ENCODE assay signal across 8 mouse cellular contexts in genomic region chr9:95844825-95845460, GRCm38 (mm10). TPM values are rescaled to one million over a fixed set of nuclear protein-coding genes. Genes with fewer than 3 reads are reported as not detected.
A peak's percentile ranks its signal among the peaks of the same experiment; 100 is the strongest.
DNase-seq lines count a peak whose midpoint lies in the region; ATAC-seq and TF ChIP-seq lines count a peak whose summit lies in the region.

Pls1 (minus strand) TSS chr9:95845311.

- no peak within 1 kb of the TSS for H3K27ac ChIP-seq in forebrain, embryonic 14.5 days (ENCODE audit: low read depth, low read length)
- H3K27ac ChIP-seq in liver, embryonic 13.5 days = no peak within 1 kb of the TSS
- no peak within 1 kb of the TSS for H3K27ac ChIP-seq in neural tube, embryonic 11.5 days (ENCODE audit: low read depth, low read length)
- H3K27ac ChIP-seq in stomach, embryonic 15.5 days = peak within 1 kb of the TSS; percentile 72

- no peaks in the 10 kb centered on the region for H3K36me3 ChIP-seq in C2C12 (ENCODE audit: control insufficient read depth, insufficient read depth)
- no peaks in the 10 kb centered on the region for H3K36me3 ChIP-seq in forebrain, embryonic 14.5 days (ENCODE audit: control insufficient read depth, insufficient read depth, low read length)
- H3K36me3 ChIP-seq in liver, embryonic 13.5 days = no peaks in the 10 kb centered on the region
- no peaks in the 10 kb centered on the region for H3K36me3 ChIP-seq in neural tube, embryonic 11.5 days (ENCODE audit: control insufficient read depth, insufficient read depth, low read length)
- no peaks in the 10 kb centered on the region for H3K36me3 ChIP-seq in stomach, embryonic 15.5 days

- no peaks in the 10 kb centered on the region for H3K79me2 ChIP-seq in C2C12 (ENCODE audit: control insufficient read depth, insufficient read depth)

- H3K4me1 ChIP-seq in forebrain, embryonic 14.5 days (ENCODE audit: control insufficient read depth, insufficient read depth, low read length) = 0 out of 2 replicates have a peak, but pooled peaks cover 2% of the 10 kb centered on the region
- H3K4me1 ChIP-seq in liver, embryonic 13.5 days (replicated peaks) = peaks cover 4% of the 10 kb centered on the region; the same call in 1 of the 2 replicates
- H3K4me1 ChIP-seq in neural tube, embryonic 11.5 days (ENCODE audit: control insufficient read depth, insufficient read depth, low read length) = no peaks in the 10 kb centered on the region
- peaks cover 3% of the 10 kb centered on the region; the same call in 1 of the 2 replicates for H3K4me1 ChIP-seq in stomach, embryonic 15.5 days

- 1% methylated on average over 45 of the region's 46 CpGs for WGBS in forebrain, embryonic 14.5 days
- WGBS in liver, embryonic 13.5 days (ENCODE audit: insufficient replicate concordance) = under 1% methylated on average over 46 of the region's 46 CpGs
- under 1% methylated on average over 46 of the region's 46 CpGs for WGBS in neural tube, embryonic 11.5 days
- WGBS in stomach, embryonic 15.5 days = under 1% methylated on average over 46 of the region's 46 CpGs

- peak; percentile 48 for DNase-seq in c-Kit-positive CD71-negative TER-119-negative erythroid progenitor cells, embryonic 14.5 days (ENCODE audit: low read depth)
- DNase-seq in forebrain, embryonic 14.5 days (ENCODE audit: low spot score) = peak; percentile 85
- DNase-seq in heart, postnatal 10 days = peak; percentile 82 to 86
- peak; percentile 87 to 91 for DNase-seq in kidney, postnatal 36 days
- DNase-seq in liver, embryonic 13.5 days = peak; percentile 50
- peak; percentile 90 for DNase-seq in neural tube, embryonic 11.5 days (ENCODE audit: low spot score)

- peak within 1 kb of the TSS; percentile 94 for H3K4me2 ChIP-seq in forebrain, embryonic 14.5 days (ENCODE audit: low read length)
- H3K4me2 ChIP-seq in liver, embryonic 13.5 days = peak within 1 kb of the TSS; percentile 72
- peak within 1 kb of the TSS; percentile 94 for H3K4me2 ChIP-seq in neural tube, embryonic 11.5 days (ENCODE audit: low read depth)
- peak within 1 kb of the TSS; percentile 94 for H3K4me2 ChIP-seq in stomach, embryonic 15.5 days

- H3K79me3 ChIP-seq in C2C12 (ENCODE audit: low read depth) = no peaks in the 10 kb centered on the region

- TF ChIP-seq CTCF in C2C12 (IDR thresholded peaks at IDR 0.05; ENCODE audit: control insufficient read depth, insufficient read depth, insufficient read length) = no peak

- peaks cover 20% of the 10 kb centered on the region for H3K27me3 ChIP-seq in C2C12 (ENCODE audit: control insufficient read depth, insufficient read depth, insufficient read length)
- H3K27me3 ChIP-seq in forebrain, embryonic 14.5 days (replicated peaks; ENCODE audit: control insufficient read depth, insufficient read depth, low read length) = peaks cover 14% of the 10 kb centered on the region
- peaks cover 38% of the 10 kb centered on the region for H3K27me3 ChIP-seq in liver, embryonic 13.5 days
- peaks cover 3% of the 10 kb centered on the region; the same call in 1 of the 2 replicates for H3K27me3 ChIP-seq in neural tube, embryonic 11.5 days (ENCODE audit: control insufficient read depth, insufficient read depth, low read length)
- H3K27me3 ChIP-seq in stomach, embryonic 15.5 days (replicated peaks) = 0 out of 2 replicates have a peak, but pooled peaks cover 4% of the 10 kb centered on the region

- no peak within 1 kb of the TSS for H3K4me3 ChIP-seq in C2C12 (ENCODE audit: insufficient read depth, poor library complexity, severe bottlenecking)
- peak within 1 kb of the TSS; percentile 62 for H3K4me3 ChIP-seq in forebrain, embryonic 14.5 days (ENCODE audit: low read depth, low read length)
- peak within 1 kb of the TSS; percentile 61 for H3K4me3 ChIP-seq in liver, embryonic 13.5 days (replicated peaks)
- peak within 1 kb of the TSS; percentile 61 for H3K4me3 ChIP-seq in neural tube, embryonic 11.5 days (ENCODE audit: low read depth, low read length)
- peak within 1 kb of the TSS; percentile 64 for H3K4me3 ChIP-seq in stomach, embryonic 15.5 days (replicated peaks)

- H3K9ac ChIP-seq in forebrain, embryonic 14.5 days (ENCODE audit: low read length) = peak within 1 kb of the TSS; percentile 68
- peak within 1 kb of the TSS; percentile 53 for H3K9ac ChIP-seq in liver, embryonic 13.5 days
- peak within 1 kb of the TSS; percentile 58 for H3K9ac ChIP-seq in neural tube, embryonic 11.5 days (ENCODE audit: low read length)
- peak within 1 kb of the TSS; percentile 34; the same call in 1 of the 2 replicates for H3K9ac ChIP-seq in stomach, embryonic 15.5 days

- intact Hi-C loops in heart, postnatal 10 days (cut with DNase I) = no loop called here

- peak within 1 kb of the TSS; percentile 7 for H3ac ChIP-seq in C2C12 (ENCODE audit: control insufficient read depth, insufficient read length, low read depth)

- no peaks in the 10 kb centered on the region for H3K9me3 ChIP-seq in forebrain, embryonic 14.5 days (replicated peaks; ENCODE audit: control insufficient read depth, low read length)
- H3K9me3 ChIP-seq in liver, embryonic 13.5 days (replicated peaks) = no peaks in the 10 kb centered on the region
- no peaks in the 10 kb centered on the region for H3K9me3 ChIP-seq in neural tube, embryonic 11.5 days (ENCODE audit: control insufficient read depth, low read length)
- no peaks in the 10 kb centered on the region for H3K9me3 ChIP-seq in stomach, embryonic 15.5 days

- peak; percentile 94 for ATAC-seq in forebrain, embryonic 14.5 days
- ATAC-seq in liver, embryonic 13.5 days (ENCODE audit: low read depth) = peak; percentile 55
- ATAC-seq in neural tube, embryonic 11.5 days (ENCODE audit: insufficient read depth, low FRiP score, low TSS enrichment) = peak; percentile 90
- peak; percentile 90 for ATAC-seq in stomach, embryonic 15.5 days (ENCODE audit: insufficient read depth, low FRiP score, low read depth)

TF ChIP-seq in C2C12, 6 proteins besides CTCF, POLR2A, EP300 and RAD21:
- TF ChIP-seq FOSL1 (IDR thresholded peaks at IDR 0.05; ENCODE audit: insufficient read depth, low read length, poor library complexity, severe bottlenecking) = no peak
- TF ChIP-seq MYOD1 (IDR thresholded peaks at IDR 0.05; ENCODE audit: control insufficient read depth, insufficient read length, low read depth) = no peak
- TF ChIP-seq CEBPB (IDR thresholded peaks at IDR 0.05; ENCODE audit: low read depth) = no peak
- no peak for TF ChIP-seq USF1 (IDR thresholded peaks at IDR 0.05; ENCODE audit: low read depth)
- no peak for TF ChIP-seq MAX (IDR thresholded peaks at IDR 0.05)
- no peak for TF ChIP-seq MYOG (IDR thresholded peaks at IDR 0.05; ENCODE audit: control insufficient read depth, extremely low read depth, insufficient read length)

RNA-seq across cellular contexts. Expression of gene Pls1, which starts in this region (rescaled TPM):
- 0.01 TPM for polyA plus RNA-seq in C2C12 (2012; fragmentation: generic; extraction: Trizol)
- 3.2 and 3.5 TPM in 2 replicates for polyA plus RNA-seq in forebrain, embryonic 14.5 days (2014; fragmentation: Nextera tagmentation; extraction: Ambion mirVana)
- under 1 TPM; 0.20 to 0.36 TPM for total RNA-seq in heart, postnatal 10 days (2021)
- polyA plus RNA-seq in liver, embryonic 13.5 days (2015; fragmentation: Nextera tagmentation; extraction: Ambion mirVana) = 9.6 and 11.8 TPM in 2 replicates
- polyA plus RNA-seq in neural tube, embryonic 11.5 days (2014; fragmentation: Nextera tagmentation; extraction: Ambion mirVana) = 3.5 and 5.8 TPM in 2 replicates
- 32.5 and 36.7 TPM in 2 replicates for polyA plus RNA-seq in stomach, embryonic 15.5 days (2015; fragmentation: Nextera tagmentation; extraction: Ambion mirVana)

Comparison
In these comparisons a context has a peak if more than half of its experiments do, and no peak if none do; other contexts are left out.
1. Peak in DNase-seq in heart, postnatal 10 days; RNA of the gene not detected or under 1 TPM.